In the genomic region with DNA sequence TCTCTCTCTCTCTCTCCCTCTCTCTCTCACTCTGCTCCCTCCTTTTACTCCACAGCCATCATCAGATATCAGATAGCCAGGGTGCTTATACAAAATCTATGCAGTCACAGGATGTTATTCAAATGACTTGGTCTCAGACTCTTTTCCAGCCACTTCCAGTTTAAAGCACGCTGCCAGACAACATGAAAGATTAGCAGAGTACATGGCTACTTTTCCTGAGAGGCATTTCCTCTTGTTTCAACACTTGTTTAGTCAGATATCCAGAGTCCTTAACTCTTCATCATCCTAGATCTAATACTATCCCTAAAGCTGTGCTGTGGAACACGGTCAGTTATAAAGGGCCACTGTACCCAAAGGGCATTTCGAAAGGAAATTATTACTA, we compare ENCODE assay signal across 32 mouse cellular contexts. TPM values are rescaled to one million over a fixed set of nuclear protein-coding genes. Genes with fewer than 3 reads are reported as not detected.
"Had no signal": no experiment of that assay in that cellular context is flagged by ENCODE, and none has a peak within 500 bp of the region (broad histone marks: within the 10 kb centered on the region; RNA-seq: fewer than 3 reads in every experiment).

No protein-coding gene starts in this region.

- H3K4me3 ChIP-seq: embryonic facial prominence, embryonic 10.5 days; embryonic facial prominence, embryonic 12.5 days; embryonic facial prominence, embryonic 13.5 days; embryonic facial prominence, embryonic 15.5 days; erythroblast, embryonic 14.5 days; forebrain, embryonic 10.5 days; forebrain, embryonic 12.5 days; forebrain, embryonic 13.5 days; forebrain, embryonic 15.5 days; gastrocnemius, adult 2 months; heart, adult 2 months had no signal

- H3K27me3 ChIP-seq: embryonic facial prominence, embryonic 12.5 days; embryonic facial prominence, embryonic 13.5 days; embryonic facial prominence, embryonic 15.5 days; forebrain, embryonic 12.5 days; forebrain, embryonic 13.5 days; forebrain, embryonic 15.5 days had no signal

- H3K9me3 ChIP-seq: embryonic facial prominence, embryonic 10.5 days; embryonic facial prominence, embryonic 12.5 days; embryonic facial prominence, embryonic 13.5 days; embryonic facial prominence, embryonic 15.5 days; forebrain, embryonic 10.5 days; forebrain, embryonic 12.5 days; forebrain, embryonic 13.5 days; forebrain, embryonic 15.5 days had no signal

- DNase-seq: cerebellum, adult 2 months; cerebellum, adult 8-10 months; cerebellum, adult 9-10 months; cerebellum, adult 9-11 months; cerebellum, postnatal 10 days; cerebellum, postnatal 14 days; cerebellum, postnatal 25 days; cerebellum, postnatal 36 days; embryo, embryonic 11 days; forebrain, postnatal 0 days; gastrocnemius, adult 2 months; gastrocnemius, postnatal 10 days; gastrocnemius, postnatal 14 days; gastrocnemius, postnatal 25 days; gastrocnemius, postnatal 36 days; heart, adult 18-20 months; heart, adult 2 months had no signal

- H3K36me3 ChIP-seq: embryonic facial prominence, embryonic 10.5 days; embryonic facial prominence, embryonic 12.5 days; embryonic facial prominence, embryonic 13.5 days; embryonic facial prominence, embryonic 15.5 days; forebrain, embryonic 10.5 days; forebrain, embryonic 12.5 days; forebrain, embryonic 15.5 days had no signal

- H3K27ac ChIP-seq: embryonic facial prominence, embryonic 10.5 days; embryonic facial prominence, embryonic 12.5 days; embryonic facial prominence, embryonic 13.5 days; embryonic facial prominence, embryonic 15.5 days; forebrain, embryonic 10.5 days; forebrain, embryonic 12.5 days; forebrain, embryonic 13.5 days; forebrain, embryonic 15.5 days; gastrocnemius, adult 2 months; heart, adult 2 months had no signal

- H3K9ac ChIP-seq: embryonic facial prominence, embryonic 12.5 days; embryonic facial prominence, embryonic 13.5 days; embryonic facial prominence, embryonic 15.5 days; forebrain, embryonic 12.5 days; forebrain, embryonic 13.5 days; forebrain, embryonic 15.5 days; forebrain, postnatal 0 days had no signal

- ATAC-seq: forebrain, embryonic 13.5 days; forebrain, embryonic 14.5 days; forebrain, embryonic 15.5 days; forebrain, embryonic 16.5 days; forebrain, postnatal 0 days had no signal

- H3K4me1 ChIP-seq: embryonic facial prominence, embryonic 10.5 days; embryonic facial prominence, embryonic 12.5 days; embryonic facial prominence, embryonic 13.5 days; embryonic facial prominence, embryonic 15.5 days; forebrain, embryonic 12.5 days; forebrain, embryonic 15.5 days had no signal

- H3K4me2 ChIP-seq: embryonic facial prominence, embryonic 12.5 days; embryonic facial prominence, embryonic 13.5 days; embryonic facial prominence, embryonic 15.5 days; forebrain, embryonic 12.5 days; forebrain, embryonic 13.5 days; forebrain, embryonic 15.5 days had no signal

RNA-seq across cellular contexts. Expression of a gene that starts 5.7 kb away (rescaled TPM):
- total RNA-seq: forebrain, postnatal 0 days had no signal
- polyA plus RNA-seq: cerebellum, adult 2 months; embryonic facial prominence, embryonic 10.5 days; embryonic facial prominence, embryonic 11.5 days; embryonic facial prominence, embryonic 12.5 days; embryonic facial prominence, embryonic 13.5 days; forebrain, embryonic 10.5 days; forebrain, embryonic 11.5 days; forebrain, embryonic 12.5 days; forebrain, embryonic 13.5 days; forebrain, embryonic 14.5 days; forebrain, embryonic 15.5 days; forebrain, embryonic 16.5 days; forebrain, postnatal 0 days; frontal cortex, adult 2 months had no signal

RNA-seq across cellular contexts. Expression of a gene that starts 59.0 kb away (rescaled TPM):
- total RNA-seq: gastrocnemius, adult 18-20 months had no signal
- polyA plus RNA-seq: embryonic facial prominence, embryonic 10.5 days; erythroblast, embryonic 14.5 days; forebrain, embryonic 10.5 days; forebrain, embryonic 11.5 days; forebrain, embryonic 12.5 days; forebrain, embryonic 13.5 days had no signal
